Mouse (Mus musculus) E14TG2a.4 (cell line): ENCODE data around the gene Arl4c.

Experiments
- CTCF ChIP-seq: conservative IDR thresholded peaks from 2 replicates; pipeline ENCODE4 v1.5.1; 2014; ENCODE audit warnings: low read length
- NANOG ChIP-seq: IDR thresholded peaks from 2 replicates; pipeline ENCODE4 v1.6.1; 2014; ENCODE audit warnings: borderline replicate concordance, low read length, mixed read lengths

DNA sequence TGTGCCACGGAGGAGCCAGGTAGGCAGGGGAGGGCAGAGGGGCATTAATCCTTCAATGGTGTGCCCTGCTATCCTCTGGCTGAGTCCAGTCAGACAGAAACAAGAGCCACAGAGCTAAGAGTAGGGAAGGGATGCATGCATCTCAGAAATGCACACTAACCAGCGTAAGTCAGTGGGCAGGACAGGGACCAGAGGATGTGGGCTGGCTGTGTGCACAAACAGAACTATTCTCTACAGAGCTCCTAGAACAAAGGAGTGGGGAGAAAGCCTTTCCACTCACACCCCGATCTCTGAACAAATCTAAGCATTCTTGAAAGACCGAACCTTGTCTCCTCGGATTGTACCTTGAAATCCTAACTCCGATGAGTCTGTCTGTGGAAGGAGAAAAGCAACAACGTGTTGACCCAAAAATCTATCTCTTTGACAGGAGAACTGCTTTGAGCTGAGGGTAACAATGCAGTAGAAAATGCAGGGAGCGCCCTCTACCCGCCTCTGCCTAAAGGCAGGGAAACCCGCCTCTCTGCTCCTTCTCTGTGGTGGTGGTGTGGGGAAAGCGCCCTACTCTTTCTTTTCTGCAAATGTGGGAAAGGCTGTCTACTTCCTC lies 18.7 kb upstream of the Arl4c start:
- TF ChIP-seq CTCF = no peak
- TF ChIP-seq NANOG = no peak
